Mouse (Mus musculus) T-helper 1 cell (primary cell): ENCODE measurements around the gene Chuk.

ENCODE experiments used
- in situ Hi-C: fragments of 300-600 bp; cut with MboI, MseI; formaldehyde crosslinking; loops from one replicate; pipeline ENCODE4 v1.15.1; 2025; ENCODE audit warnings: high pct_unique_total_duplicates

The Chuk gene

DNA sequence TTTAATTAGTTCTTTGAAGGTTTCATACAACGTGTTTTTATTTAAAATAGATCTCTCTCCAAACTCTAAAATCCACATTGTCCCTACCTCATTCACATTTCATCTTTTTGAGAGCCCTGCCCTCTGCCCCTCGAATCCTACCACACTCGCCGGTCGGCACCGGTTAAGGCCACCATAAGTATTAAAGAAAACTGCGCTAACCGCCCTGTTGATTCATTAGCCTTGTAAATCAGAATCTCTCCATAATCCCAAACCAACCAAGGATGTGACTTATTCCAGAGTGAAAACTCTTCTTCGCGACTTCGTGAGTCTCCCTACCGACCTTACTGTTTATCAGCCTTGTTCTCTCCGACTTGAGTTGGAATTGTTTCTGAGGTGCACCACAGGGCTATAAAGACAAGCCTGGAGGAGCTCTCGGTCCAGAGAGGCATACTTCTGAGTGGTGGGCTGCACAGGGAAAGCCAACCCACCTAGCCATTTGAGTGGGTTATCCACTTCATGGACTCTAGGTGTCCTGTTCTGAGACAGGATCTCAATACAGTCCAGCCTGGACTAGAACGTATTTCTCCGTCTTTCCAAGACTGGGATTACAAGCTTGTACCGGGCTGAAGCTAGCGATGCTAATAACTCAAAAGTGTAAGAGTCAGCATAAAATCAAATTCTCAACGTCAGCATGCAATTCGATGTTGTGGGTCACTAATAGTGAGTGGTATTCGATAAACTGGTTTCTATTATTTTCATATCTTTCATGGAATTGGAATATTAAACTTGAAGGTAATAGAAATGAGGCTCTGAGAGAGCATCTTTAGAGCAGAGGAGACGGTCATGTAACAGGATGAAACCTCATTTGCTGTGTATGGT, 611 bp upstream of the Chuk start:
- in situ Hi-C loops: no loop called here

DNA sequence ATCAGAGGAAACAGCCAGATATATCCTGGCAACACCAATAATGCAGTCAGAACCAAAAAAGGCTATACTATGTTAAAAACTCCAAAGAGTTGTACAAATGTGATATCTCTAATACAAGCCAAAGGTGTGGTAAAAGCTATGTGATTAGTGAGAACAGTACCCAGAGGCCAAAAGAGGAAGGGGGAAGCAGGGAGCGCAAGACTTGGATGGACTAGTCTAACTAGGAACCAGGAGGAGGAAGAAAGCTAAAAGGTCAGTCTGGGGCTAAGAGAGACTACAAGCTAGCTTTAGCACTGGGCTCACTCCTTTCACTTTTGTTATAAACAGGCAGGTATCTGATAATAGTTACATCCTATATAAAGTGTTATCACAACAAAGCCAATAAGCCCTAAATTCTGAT, 2.9 kb downstream of the Chuk start:
- in situ Hi-C loops: no loop called here

DNA sequence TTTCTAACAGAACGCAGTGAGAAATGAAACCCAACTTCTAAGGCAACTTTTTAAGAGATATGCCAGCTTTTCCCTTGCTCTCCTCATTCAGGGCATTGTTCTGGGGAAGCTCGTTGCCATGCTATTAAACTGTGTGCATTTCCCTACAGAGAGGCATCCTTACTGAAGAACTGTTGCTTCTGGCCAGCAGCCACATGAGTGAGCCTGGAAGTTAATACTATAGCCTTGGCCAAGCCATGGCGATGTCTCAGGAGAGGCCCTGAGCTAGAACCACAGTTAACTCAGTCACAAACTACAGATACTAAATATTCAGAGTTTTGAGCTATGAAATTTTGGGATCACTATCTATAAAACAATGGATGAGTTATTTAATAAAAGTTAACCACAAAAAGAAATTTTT, 4.3 kb downstream of the Chuk start:
- in situ Hi-C loops: no loop called here

DNA sequence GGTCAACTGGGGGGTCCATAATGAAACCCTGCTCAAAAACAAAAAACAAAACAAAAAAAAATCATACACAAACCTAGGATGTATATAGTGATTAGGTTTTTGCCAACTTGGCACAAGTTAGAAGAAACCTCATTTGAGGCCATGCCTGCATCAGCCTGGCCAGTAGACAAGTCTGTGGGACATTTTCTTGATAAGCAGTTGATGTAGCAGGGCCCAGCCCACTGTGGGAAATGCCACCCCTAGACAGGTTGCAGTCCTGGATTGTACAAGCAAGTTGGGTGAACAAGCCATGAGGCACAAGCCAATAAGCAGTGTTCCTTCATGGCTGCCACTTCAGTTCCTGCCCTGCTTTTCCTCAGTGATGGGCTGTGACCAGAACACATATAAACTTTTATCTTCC, 6.4 kb downstream of the Chuk start:
- in situ Hi-C loops: no loop called here

DNA sequence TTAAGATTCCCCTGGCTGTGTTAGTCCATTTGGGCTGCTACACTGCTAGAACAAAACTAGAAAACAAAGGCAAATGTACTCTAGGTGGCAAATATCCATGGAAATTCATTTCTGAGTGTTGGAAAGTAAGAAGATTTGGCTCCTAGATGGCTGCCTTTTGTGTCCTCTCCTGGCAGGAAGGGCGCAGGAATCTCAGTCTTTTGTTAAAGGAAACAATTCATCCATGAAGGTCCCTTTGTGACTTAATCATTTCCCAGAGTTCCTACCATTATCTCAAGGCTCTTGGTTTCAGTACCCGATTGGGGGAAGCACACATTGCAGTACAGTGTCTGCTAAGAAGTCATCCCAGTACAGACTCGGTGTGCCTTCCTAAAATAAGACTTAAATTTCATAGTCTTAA, 21.0 kb downstream of the Chuk start:
- in situ Hi-C loops: no loop called here

DNA sequence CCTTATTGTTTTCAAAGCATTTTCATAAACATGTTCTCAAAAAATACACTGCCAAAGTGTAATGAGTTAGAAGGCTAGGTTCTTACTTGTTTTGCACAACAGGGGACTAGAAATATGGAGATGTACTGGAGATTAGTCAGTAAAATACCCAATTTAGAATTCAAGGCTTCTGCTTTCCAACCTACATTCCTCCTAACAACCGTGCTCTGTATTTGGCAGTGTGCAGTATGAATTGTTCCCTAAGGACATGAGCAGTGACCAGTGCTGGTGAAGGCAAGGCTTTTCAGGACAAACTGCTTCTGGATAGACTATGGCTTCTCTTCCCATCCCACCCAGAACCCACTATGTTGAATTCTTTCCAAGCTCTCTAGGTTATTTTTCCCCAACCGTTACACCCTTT, 26.4 kb downstream of the Chuk start:
- in situ Hi-C loops: no loop called here

DNA sequence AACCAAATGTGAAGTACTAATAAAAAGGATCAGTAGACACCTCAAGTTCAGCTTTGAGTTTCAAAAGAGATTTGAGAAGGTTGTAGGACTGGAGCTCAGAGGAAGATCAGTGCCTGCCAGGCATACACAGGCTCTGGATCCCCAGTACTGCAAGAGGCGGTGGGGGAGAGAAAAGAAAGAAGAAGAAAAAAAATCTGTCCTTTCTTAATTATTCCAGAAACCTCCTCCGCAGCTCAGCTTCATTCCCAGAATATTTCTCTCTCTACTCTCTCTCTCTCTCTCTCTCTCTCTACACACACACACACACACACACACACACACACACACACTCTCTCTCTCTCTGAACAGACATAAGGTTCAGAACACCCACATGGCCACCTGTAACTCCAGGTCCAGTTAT, 27.3 kb downstream of the Chuk start:
- in situ Hi-C loops: no loop called here

DNA sequence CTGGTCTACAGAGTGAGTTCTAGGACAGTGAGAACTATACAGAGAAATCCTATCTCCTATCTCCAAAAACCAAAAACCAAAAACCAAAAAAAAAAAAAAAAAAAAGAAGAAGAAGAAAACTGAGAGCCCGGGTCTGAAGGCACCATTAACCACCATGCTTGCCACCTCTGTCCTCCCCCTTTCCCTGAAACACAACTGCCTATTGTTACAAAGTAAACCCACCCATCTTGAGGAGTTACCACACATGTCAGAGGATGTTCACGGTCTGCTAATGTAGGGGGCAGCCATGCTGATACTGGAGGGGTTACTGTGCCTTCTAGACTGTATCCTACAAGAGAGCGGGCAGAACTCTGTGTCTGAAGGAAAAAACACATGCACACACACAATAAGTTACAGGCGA, 30.3 kb downstream of the Chuk start:
- in situ Hi-C loops: no loop called here

DNA sequence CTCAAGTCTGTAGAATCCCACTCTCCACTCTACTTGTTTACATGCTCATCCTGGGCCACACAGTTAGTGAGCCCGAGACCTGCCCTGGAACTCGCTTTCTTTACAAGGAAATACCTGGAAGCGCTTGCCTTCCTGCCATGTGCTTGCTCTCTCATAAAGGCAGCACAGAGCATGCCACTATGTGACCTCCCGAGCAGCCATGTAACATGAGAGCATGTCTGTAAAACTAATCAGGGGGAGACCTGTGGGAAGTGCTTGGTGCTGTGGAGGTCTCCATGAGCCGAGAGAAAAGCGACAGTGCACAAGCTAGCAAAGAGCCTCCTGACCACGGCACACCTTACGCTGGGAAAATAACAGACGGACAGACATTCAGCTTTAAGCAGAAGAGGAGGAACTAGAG, 30.8 kb downstream of the Chuk start:
- in situ Hi-C loops: no loop called here

DNA sequence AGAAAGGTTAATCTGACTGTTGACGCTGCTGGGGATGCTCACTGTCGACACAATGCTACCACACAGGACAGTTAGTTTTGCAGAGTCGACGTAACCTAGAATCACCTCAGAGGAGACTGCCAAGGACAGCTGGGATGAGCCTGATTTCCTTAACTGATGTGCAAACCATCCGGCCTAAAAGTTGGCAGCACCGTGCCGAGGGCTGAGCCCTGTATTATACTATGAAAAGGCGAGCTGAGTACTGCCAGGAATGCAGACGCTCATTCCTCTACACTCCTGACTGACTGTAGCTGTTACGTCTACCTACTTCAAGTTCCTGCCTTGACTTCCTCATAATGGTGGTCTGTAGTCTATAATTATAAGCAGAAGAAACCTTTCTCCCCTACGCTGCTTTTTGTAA, 32.3 kb downstream of the Chuk start:
- in situ Hi-C loops: no loop called here

DNA sequence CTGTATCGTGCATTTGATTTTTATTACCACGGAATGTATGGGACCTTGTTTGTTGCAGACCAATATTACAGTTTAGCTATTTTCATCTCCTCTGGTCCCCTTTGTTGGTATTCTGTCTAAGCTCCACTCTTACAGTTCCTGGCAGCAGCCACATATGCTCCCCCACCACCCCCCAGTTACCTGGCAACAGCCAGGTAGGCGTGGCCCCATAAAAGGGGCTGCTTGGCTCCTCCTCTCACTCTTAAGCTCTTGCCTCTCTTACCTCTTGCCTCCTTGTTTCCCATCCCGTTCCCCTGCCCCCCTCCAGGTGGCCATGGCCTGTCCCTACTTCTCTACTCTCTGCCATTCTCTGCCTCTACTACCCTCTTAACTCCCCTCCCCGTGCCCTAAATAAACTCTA, 36.1 kb downstream of the Chuk start:
- in situ Hi-C loops: no loop called here

DNA sequence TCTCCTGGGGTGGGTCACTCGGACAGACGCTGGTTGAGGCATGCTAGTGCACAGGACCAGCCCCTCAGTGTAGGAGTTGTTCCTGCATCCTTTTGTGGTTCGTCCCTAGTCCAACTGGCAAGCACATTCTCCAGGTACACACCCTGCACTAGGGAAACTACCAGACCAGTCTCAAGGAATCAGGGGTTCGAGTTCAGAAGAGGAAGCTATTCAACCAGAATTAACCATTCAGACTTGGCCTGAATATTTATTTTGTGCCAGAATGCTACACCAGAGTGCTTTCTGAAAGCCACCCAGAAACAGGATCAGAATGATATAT, 37.4 kb downstream of the Chuk start:
- in situ Hi-C loops: no loop called here

DNA sequence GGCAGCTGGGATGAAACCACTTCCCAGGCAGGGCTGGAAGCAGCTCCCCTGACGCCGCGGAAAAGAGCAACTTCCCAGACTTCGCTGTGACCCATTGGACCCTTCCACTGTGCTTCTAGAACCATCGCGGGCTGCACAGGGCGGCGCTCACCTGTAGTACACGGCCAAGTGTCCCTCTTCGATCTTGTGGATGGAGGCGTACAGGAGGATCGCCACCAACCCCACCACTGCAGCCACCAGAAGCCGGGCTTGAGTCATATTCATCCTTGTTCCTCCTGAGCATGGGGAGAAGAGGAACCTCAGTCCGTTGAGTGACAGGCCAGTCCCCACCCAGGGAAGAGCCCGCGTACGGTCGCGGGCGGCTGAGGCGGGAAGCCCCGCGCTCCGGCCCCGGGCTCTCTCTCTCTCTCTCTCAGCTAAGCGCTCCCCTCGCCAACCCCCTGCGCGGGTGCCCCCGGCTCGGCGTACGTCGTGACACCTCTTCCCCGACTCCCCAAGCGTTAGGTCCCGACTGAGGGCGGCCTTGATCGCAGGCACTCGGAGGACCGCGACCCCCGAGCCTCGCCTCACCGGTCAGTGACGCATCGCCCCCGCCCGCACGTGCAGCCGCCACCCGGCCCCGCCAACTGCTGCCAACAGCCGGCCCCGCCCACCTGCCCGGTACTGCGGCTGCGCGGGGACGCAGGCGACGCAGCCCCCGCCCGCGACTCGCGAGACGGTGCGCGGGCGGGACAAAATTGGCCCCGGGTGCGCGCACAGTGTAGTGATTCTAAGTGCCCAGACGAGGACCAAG, 38.0 kb downstream of the Chuk start, which contains the start of gene Erlin1:
Erlin1 (minus strand) TSS at position 665 of the 793 bp plus-strand sequence.
- in situ Hi-C loops: no loop called here

DNA sequence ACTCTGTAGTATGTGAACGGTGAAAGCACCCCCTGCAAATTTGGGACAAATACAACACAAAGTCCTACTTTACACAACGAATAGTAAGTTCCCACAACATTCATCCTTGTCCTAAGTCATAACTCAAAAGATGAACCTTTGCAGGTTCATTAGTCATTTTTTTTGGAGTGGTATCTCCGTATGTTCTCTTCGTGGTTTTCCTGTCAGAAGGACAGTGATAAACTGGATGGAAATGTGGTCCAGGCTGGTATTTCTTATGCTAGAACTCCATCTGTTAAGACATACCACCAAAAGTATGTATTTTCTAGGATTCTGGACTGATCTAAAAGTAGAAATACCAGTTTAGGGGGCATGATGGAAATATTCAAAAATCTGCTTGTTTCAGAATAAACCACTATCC, 39.0 kb downstream of the Chuk start:
- in situ Hi-C loops: no loop called here

DNA sequence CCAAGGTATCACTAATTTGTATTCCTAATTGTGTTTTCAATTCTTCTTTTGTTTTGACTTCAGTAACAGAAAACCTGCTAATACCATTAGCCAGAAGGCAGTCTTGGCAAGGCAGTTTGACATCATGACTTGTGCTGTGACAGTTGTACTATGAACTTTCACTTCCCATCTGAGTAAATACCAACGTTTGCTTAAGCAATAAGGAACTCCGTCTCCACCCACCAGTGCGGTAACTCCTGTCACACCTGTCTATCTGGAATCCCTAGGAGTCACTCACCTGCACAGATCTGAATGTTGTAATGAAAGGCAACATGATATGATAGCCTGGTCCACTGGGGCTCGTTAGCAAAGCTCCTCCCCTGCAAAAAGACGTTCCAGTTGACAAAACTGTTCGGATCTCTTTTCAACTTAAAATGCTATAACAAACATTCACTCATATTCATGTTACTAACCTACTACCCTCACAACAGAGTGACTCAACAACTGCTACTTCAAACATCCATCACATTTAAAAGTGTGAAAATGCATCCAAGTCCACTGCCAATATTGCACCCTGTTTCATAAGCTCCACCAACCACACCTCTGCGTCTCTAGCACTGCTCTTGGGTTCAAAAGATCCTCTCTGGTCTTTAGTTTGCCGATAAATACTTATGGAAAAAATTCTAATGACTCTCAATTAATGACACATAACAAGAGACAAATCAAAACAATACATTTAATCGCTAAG, 39.8 kb downstream of the Chuk start:
- in situ Hi-C loops: no loop called here

DNA sequence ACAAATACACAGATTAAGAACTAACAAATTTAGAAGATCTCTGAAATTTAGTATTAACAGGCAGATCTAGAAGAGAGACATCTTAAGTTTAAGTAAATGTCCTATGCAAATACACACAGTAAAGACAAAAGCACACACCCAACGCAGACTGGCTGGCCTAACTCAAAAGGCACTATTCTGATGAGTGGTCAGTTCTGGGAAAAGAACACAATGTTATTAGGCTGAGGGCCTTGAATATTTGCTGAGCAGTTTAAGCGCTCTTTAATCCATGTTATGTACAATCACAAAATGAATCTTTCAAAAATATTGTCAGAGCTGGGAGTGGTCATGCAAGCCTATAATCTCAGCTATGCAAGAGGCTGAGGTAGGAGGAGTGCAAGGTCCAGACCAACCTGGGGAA, 42.5 kb downstream of the Chuk start:
- in situ Hi-C loops: no loop called here

DNA sequence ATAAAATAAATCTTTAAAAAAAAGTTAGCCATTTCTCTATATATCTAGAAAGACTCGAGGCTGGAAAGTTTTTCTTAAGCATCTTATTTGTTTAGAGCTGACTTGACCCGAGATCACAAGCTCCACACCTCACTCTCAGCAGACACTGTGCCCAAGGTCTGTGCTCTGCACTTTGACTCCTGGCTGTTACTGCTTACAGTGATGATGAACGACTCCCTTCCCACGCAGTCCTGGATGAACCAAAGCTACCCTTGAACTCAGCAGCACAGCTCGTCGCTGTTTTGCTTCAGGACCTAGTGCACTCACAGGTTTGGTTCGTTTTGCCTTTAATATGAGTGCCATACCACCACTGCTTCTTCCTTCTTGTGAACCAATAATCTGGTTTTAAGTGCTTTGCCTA, 43.5 kb downstream of the Chuk start:
- in situ Hi-C loops: no loop called here

DNA sequence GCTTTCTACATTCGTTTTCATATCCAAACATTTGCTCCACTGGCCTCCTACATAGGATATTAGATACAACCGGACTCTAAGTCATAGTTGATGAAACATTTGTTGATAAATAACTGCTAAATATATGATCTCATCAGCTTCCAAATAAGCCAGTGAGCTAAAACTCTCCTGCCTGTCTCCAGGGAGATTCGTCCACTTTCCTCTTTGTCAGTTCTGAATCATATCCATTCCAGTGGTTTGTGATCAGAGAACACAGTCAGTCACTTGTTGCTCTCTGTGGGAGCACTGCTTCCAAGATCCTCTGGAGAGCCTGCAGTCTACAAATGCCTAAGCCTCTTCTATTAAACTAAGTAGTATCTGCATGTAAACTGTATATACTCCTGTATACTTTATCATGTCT, 47.1 kb downstream of the Chuk start:
- in situ Hi-C loops: no loop called here

DNA sequence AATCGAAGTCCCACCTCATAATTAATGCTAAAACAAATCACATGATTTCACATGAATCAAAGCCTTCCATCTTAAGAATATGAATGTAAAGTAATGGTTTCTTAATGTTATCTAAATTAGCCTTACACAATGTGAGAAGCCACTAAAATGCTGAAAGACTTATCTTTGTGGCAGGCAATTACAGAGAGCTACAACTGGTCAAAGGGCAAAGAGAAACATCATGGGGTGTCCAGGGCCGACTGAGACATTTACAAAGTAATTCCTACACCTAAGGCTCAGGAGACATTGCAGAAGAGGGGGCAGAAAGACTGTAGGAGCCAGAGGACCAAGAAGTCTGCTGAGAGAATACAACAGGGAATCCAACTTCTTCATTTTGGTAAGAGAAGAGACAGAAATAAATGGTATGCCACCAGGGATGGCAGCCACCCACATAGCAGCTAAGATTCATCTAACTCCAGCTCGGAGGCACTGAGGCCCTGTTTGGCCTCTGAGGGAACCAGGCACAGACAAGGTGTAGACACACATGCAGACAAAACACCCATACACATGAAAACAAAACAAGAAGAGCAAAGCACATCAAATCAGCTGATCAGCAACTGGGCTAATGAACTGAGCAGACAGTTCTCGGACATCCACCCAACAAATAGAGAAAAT, 52.0 kb downstream of the Chuk start:
- in situ Hi-C loops: no loop called here

DNA sequence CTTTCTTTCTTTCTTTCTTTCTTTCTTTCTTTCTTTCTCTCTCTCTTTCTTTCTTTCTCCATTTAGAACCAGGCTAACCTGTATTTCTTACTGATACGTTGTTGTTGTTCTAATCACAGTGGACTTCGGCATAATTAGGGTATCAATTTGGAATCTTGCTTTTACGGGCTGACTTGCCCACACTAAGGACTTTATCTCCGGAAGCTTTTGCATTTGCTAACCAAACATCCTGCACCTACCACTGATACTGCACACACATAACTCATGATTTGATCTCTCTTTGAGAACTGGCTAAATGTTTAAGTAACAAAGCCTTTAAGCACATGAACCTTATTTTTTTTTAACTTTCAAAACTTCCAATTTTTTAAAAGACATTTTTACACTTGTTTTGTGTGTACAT, 56.9 kb downstream of the Chuk start:
- in situ Hi-C loops: no loop called here

DNA sequence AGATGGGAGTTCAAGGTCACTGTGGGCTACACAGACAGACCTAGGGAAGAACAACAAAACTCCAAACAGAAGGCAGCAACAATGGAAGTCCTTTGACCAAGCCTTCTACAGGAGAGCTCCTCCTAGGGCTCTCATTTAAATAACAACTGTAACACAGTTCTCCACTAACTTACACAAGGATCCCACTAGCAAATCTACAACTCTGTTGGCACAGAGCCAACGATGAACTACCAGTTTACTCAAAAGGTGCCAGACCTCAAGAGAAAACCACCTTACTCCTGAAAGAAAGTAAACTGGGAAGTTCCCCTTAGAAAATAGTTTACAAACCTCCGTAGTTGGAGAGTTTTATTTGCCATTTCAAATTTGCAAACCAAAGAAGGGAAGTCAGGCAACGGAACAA, 58.0 kb downstream of the Chuk start:
- in situ Hi-C loops: no loop called here

DNA sequence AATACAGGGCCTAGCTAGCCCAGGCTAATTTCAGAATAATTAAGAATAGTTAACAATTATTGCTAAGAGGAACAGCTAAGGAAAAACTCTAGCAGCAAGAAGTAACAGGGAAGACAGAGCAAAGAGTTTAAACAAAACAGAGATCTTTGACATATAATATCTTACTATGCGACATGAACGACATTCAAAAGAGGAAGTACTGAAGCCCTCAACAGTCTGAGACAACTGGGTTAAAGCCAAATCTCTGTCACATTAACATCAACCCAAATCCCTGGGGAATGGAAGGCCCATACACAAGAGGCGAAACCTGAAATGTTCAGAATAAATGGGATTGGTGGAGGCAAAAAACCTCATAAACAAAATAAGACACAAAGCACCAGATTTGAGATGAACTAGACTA, 61.4 kb downstream of the Chuk start:
- in situ Hi-C loops: no loop called here
